Mouse (Mus musculus): Measurements from ENCODE around the gene Zfp710.

- TF ChIP-seq CTCF (IDR thresholded peaks at IDR 0.05; ENCODE audit: control insufficient read depth, insufficient read depth, low read length) (no peak), POLR2A (IDR thresholded peaks at IDR 0.05; ENCODE audit: borderline replicate concordance, control insufficient read depth, low read depth, low read length) (no peak)
Observed at GRCm38 (mm10) chr7:80059064-80059838, 34.6 kb downstream of the Zfp710 start.

Measured in bone marrow, adult 2 months (tissue).